Mouse (Mus musculus) kidney, postnatal 14 days (tissue): ENCODE data around the gene Cnnm2.
"Not testable (repeated sequence)": the region's sequence is repeated elsewhere in the genome, so short reads cannot be mapped to it uniquely, and the experiment has no call there.

Source experiments
- DNase-seq: peaks from one replicate; pipeline ENCODE4 v3.0.0; 2022; ENCODE audit warnings: mixed read lengths

Cnnm2 gene

GRCm38 (mm10) chr19:46760375-46761160 is 828 bp upstream of the Cnnm2 start:
- peak; percentile 92 for DNase-seq

- no peak for DNase-seq
Measured at GRCm38 (mm10) chr19:46761971-46762290, 535 bp downstream of the Cnnm2 start.

- peak; percentile 30 for DNase-seq
Measured at GRCm38 (mm10) chr19:46762291-46762991, 1.0 kb downstream of the Cnnm2 start.

GRCm38 (mm10) chr19:46762992-46763342 is 1.6 kb downstream of the Cnnm2 start:
- DNase-seq: no peak

- DNase-seq: no peak
Measured at GRCm38 (mm10) chr19:46763356-46763755, 2.0 kb downstream of the Cnnm2 start.

GRCm38 (mm10) chr19:46763932-46764762 is 2.8 kb downstream of the Cnnm2 start:
- DNase-seq: no peak

- no peak for DNase-seq
Measured at GRCm38 (mm10) chr19:46764763-46765117, 3.3 kb downstream of the Cnnm2 start.

GRCm38 (mm10) chr19:46766125-46766524 is 4.7 kb downstream of the Cnnm2 start:
- no peak for DNase-seq

- DNase-seq: no peak
Measured at GRCm38 (mm10) chr19:46769759-46770158, 8.4 kb downstream of the Cnnm2 start.

GRCm38 (mm10) chr19:46771801-46772200 is 10.4 kb downstream of the Cnnm2 start:
- no peak for DNase-seq

- DNase-seq: no peak
Measured at GRCm38 (mm10) chr19:46776391-46776790, 15.0 kb downstream of the Cnnm2 start.

- DNase-seq: no peak
Measured at GRCm38 (mm10) chr19:46776850-46777249, 15.5 kb downstream of the Cnnm2 start.

- DNase-seq: no peak
Measured at GRCm38 (mm10) chr19:46777928-46778680, 16.7 kb downstream of the Cnnm2 start.

GRCm38 (mm10) chr19:46779130-46779529 is 17.7 kb downstream of the Cnnm2 start:
- not testable (repeated sequence) for DNase-seq

GRCm38 (mm10) chr19:46784038-46784437 is 22.6 kb downstream of the Cnnm2 start:
- DNase-seq: no peak

- DNase-seq: no peak
Measured at GRCm38 (mm10) chr19:46784502-46784901, 23.1 kb downstream of the Cnnm2 start.

GRCm38 (mm10) chr19:46785633-46786032 is 24.2 kb downstream of the Cnnm2 start:
- DNase-seq: no peak

GRCm38 (mm10) chr19:46789782-46790181 is 28.4 kb downstream of the Cnnm2 start:
- no peak for DNase-seq

- DNase-seq: no peak
Measured at GRCm38 (mm10) chr19:46791360-46791759, 30.0 kb downstream of the Cnnm2 start.

- no peak for DNase-seq
Measured at GRCm38 (mm10) chr19:46791921-46792320, 30.5 kb downstream of the Cnnm2 start.

- no peak for DNase-seq
Measured at GRCm38 (mm10) chr19:46792480-46792879, 31.1 kb downstream of the Cnnm2 start.

GRCm38 (mm10) chr19:46794181-46794580 is 32.8 kb downstream of the Cnnm2 start:
- DNase-seq: no peak
